Mouse (Mus musculus) testis, adult 2 months (tissue): ENCODE results near the gene Dbnl.

Experiments
- CTCF ChIP-seq: fragments of 200-500 bp; IDR thresholded peaks from 2 replicates; pipeline ENCODE4 v1.5.1; 2012; ENCODE audit warnings: low read depth, mild to moderate bottlenecking, inconsistent platforms, low read length, moderate library complexity; ENCODE audit not compliant: control insufficient read depth, insufficient read depth, insufficient replicate concordance
- POLR2A ChIP-seq: fragments of 200-500 bp; IDR thresholded peaks from 2 replicates; pipeline ENCODE4 v1.6.1; 2012; ENCODE audit warnings: low read depth, mild to moderate bottlenecking, inconsistent platforms, low read length, moderate library complexity; ENCODE audit not compliant: control insufficient read depth

DNA sequence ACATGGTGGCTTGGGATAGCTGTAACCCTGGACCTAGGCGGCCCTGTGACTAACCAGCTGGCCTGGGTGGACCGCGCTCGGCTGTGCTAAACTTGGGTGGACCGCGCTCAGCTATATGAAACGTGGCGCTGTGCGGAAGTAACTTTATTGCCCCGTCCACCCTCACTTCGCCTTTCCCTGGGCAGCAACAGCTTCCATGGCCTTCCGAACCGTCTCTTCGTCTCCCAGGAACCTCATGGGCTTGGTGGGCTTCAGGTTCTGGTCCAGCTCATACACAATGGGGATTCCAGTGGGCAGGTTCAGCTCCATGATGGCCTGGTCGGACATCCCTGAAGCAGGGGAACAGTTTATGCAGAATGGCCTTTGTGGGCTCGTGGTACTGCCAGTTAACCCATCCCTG lies 13.2 kb downstream of the Dbnl start:
- no peak for TF ChIP-seq CTCF
- no peak for TF ChIP-seq POLR2A
